Mouse (Mus musculus) forebrain, embryonic 16.5 days (tissue): ENCODE results near the gene Foxn3. TPM values are rescaled to one million over a fixed set of nuclear protein-coding genes. Genes with fewer than 3 reads are reported as not detected.

ENCODE experiments used
- ATAC-seq: fragments of 200-750 bp; cut with Nextera tagmentation; 2 replicates; pipeline ENCODE4 v1.8.0; 2017; ENCODE audit warnings: mild to moderate bottlenecking, moderate library complexity
- H3K27ac ChIP-seq: fragments of 300-500 bp; sonication (generic); 2 replicates; pipeline ENCODE4 v1.5.1; 2014; ENCODE audit warnings: low read length, control low read depth
- H3K27me3 ChIP-seq: fragments of 300-500 bp; sonication (generic); replicated peaks from 2 replicates; pipeline ENCODE4 v1.6.1; 2014; ENCODE audit warnings: low read length; ENCODE audit not compliant: control insufficient read depth, insufficient read depth
- H3K36me3 ChIP-seq: fragments of 300-500 bp; sonication (generic); 2 replicates; pipeline ENCODE4 v1.6.1; 2014; ENCODE audit not compliant: control insufficient read depth, insufficient read depth
- H3K4me1 ChIP-seq: fragments of 300-500 bp; sonication (generic); replicated peaks from 2 replicates; pipeline ENCODE4 v1.6.1; 2014; ENCODE audit warnings: low read length; ENCODE audit not compliant: control insufficient read depth, insufficient read depth
- H3K4me2 ChIP-seq: fragments of 300-500 bp; sonication (generic); 2 replicates; pipeline ENCODE4 v1.6.1; 2014; ENCODE audit warnings: mild to moderate bottlenecking, low read length, control low read depth
- H3K4me3 ChIP-seq: fragments of 300-500 bp; sonication (generic); replicated peaks from 2 replicates; pipeline ENCODE4 v1.5.1; 2014; ENCODE audit warnings: mild to moderate bottlenecking, low read length, control low read depth
- H3K9ac ChIP-seq: fragments of 300-500 bp; sonication (generic); replicated peaks from 2 replicates; pipeline ENCODE4 v1.6.1; 2014; ENCODE audit warnings: low read depth, low read length, control low read depth
- H3K9me3 ChIP-seq: fragments of 300-500 bp; sonication (generic); 2 replicates; pipeline ENCODE4 v1.6.1; 2016; ENCODE audit warnings: low read length; ENCODE audit not compliant: control insufficient read depth
- WGBS: fragments of 180-500 bp; shearing (Covaris S2); extraction: QIAGEN DNeasy Blood & Tissue Kit; methylation state at CpG from one replicate; pipeline ENCODE4 v1.1.7; 2014; 5-methylcytosine and 5-hydroxymethylcytosine counted together
- polyA plus RNA-seq: library from polyadenylated mRNA; unstranded; fragments of >200 nt; fragmentation: Nextera tagmentation; extraction: Ambion mirVana; gene quantifications from 2 replicates; pipeline ENCODE4 v1.2.1, GENCODE M21; 2015

The Foxn3 gene
- polyA plus RNA-seq, 1 experiment from 2014 or later: 78.0 TPM

- Histone ChIP-seq H3K4me3 (no peak overlapping the region), H3K4me1 (peaks cover 20% of the 10 kb centered on the region), H3K9ac (no peak overlapping the region), H3K36me3 (no peaks in the 10 kb centered on the region), H3K27me3 (no peaks in the 10 kb centered on the region), H3K4me2 (no peak overlapping the region), H3K9me3 (no peaks in the 10 kb centered on the region), H3K27ac (no peak overlapping the region)
- ATAC-seq: no peak
- 76% methylated on average over 5 of the region's 5 CpGs for WGBS
Observed at GRCm38 (mm10) chr12:99394676-99395075, 168.7 kb downstream of the Foxn3 start.

GRCm38 (mm10) chr12:99393867-99394630 lies 169.3 kb downstream of the Foxn3 start:
- WGBS: 51% methylated on average over 11 of the region's 11 CpGs
- Histone ChIP-seq H3K4me2 (peak overlapping the region; percentile 88), H3K4me1 (peaks cover 20% of the 10 kb centered on the region), H3K4me3 (peak overlapping the region; percentile 67), H3K9ac (no peak overlapping the region; the same call in 1 of the 2 replicates), H3K27ac (no peak overlapping the region), H3K27me3 (no peaks in the 10 kb centered on the region), H3K9me3 (no peaks in the 10 kb centered on the region), H3K36me3 (no peaks in the 10 kb centered on the region)
- ATAC-seq: no peak

GRCm38 (mm10) chr12:99392944-99393866 lies 170.2 kb downstream of the Foxn3 start:
- H3K9ac ChIP-seq: peak overlapping the region; percentile 71
- no peaks in the 10 kb centered on the region for H3K27me3 ChIP-seq
- no peaks in the 10 kb centered on the region for H3K9me3 ChIP-seq
- H3K4me2 ChIP-seq: peak overlapping the region; percentile 88
- H3K4me3 ChIP-seq: peak overlapping the region; percentile 67
- peaks cover 20% of the 10 kb centered on the region for H3K4me1 ChIP-seq
- H3K27ac ChIP-seq: peak overlapping the region; percentile 86
- no peaks in the 10 kb centered on the region; the same call in 1 of the 2 replicates for H3K36me3 ChIP-seq
- under 1% methylated on average over 67 of the region's 71 CpGs for WGBS
- ATAC-seq: peak; percentile 82

GRCm38 (mm10) chr12:99391942-99392880 lies 171.2 kb downstream of the Foxn3 start:
- Histone ChIP-seq H3K27ac (peak overlapping the region; percentile 86), H3K9me3 (no peaks in the 10 kb centered on the region), H3K4me1 (peaks cover 20% of the 10 kb centered on the region), H3K4me2 (peak overlapping the region; percentile 88), H3K4me3 (peak overlapping the region; percentile 67), H3K9ac (peak overlapping the region; percentile 71), H3K27me3 (no peaks in the 10 kb centered on the region), H3K36me3 (no peaks in the 10 kb centered on the region; the same call in 1 of the 2 replicates)
- WGBS: under 1% methylated on average over 86 of the region's 87 CpGs
- ATAC-seq: peak; percentile 92

- no peak overlapping the region for H3K4me2 ChIP-seq
- H3K27me3 ChIP-seq: no peaks in the 10 kb centered on the region
- ATAC-seq: no peak
- 76% methylated on average over 5 of the region's 5 CpGs for WGBS
- peaks cover 31% of the 10 kb centered on the region for H3K4me1 ChIP-seq
- H3K36me3 ChIP-seq: no peaks in the 10 kb centered on the region; the same call in 1 of the 2 replicates
- H3K9me3 ChIP-seq: no peaks in the 10 kb centered on the region
- H3K27ac ChIP-seq: no peak overlapping the region
- no peak overlapping the region for H3K9ac ChIP-seq
- H3K4me3 ChIP-seq: no peak overlapping the region
Observed at GRCm38 (mm10) chr12:99390429-99390828, 173.0 kb downstream of the Foxn3 start.

- no peaks in the 10 kb centered on the region for H3K9me3 ChIP-seq
- no peaks in the 10 kb centered on the region; the same call in 1 of the 2 replicates for H3K36me3 ChIP-seq
- H3K27ac ChIP-seq: no peak overlapping the region
- H3K4me3 ChIP-seq: no peak overlapping the region
- WGBS: 93% methylated on average over 7 of the region's 7 CpGs
- ATAC-seq: no peak
- H3K9ac ChIP-seq: no peak overlapping the region
- no peaks in the 10 kb centered on the region for H3K27me3 ChIP-seq
- peaks cover 31% of the 10 kb centered on the region for H3K4me1 ChIP-seq
- H3K4me2 ChIP-seq: no peak overlapping the region
Observed at GRCm38 (mm10) chr12:99389244-99389643, 174.1 kb downstream of the Foxn3 start.

GRCm38 (mm10) chr12:99385897-99386834 lies 177.2 kb downstream of the Foxn3 start:
- Histone ChIP-seq H3K36me3 (no peaks in the 10 kb centered on the region; the same call in 1 of the 2 replicates), H3K9ac (no peak overlapping the region), H3K4me1 (peaks cover 22% of the 10 kb centered on the region), H3K4me2 (no peak overlapping the region), H3K9me3 (no peaks in the 10 kb centered on the region), H3K27me3 (no peaks in the 10 kb centered on the region), H3K4me3 (no peak overlapping the region), H3K27ac (no peak overlapping the region)
- WGBS: 60% methylated on average over 17 of the region's 17 CpGs
- ATAC-seq: no peak

GRCm38 (mm10) chr12:99385073-99385472 lies 178.3 kb downstream of the Foxn3 start:
- 88% methylated on average over 4 of the region's 4 CpGs for WGBS
- H3K27me3 ChIP-seq: no peaks in the 10 kb centered on the region
- no peak overlapping the region for H3K27ac ChIP-seq
- no peaks in the 10 kb centered on the region; the same call in 1 of the 2 replicates for H3K36me3 ChIP-seq
- peaks cover 17% of the 10 kb centered on the region for H3K4me1 ChIP-seq
- no peak for ATAC-seq
- H3K9me3 ChIP-seq: no peaks in the 10 kb centered on the region
- H3K4me2 ChIP-seq: no peak overlapping the region
- H3K4me3 ChIP-seq: no peak overlapping the region
- H3K9ac ChIP-seq: no peak overlapping the region
